Mouse (Mus musculus) kidney, adult 2 months (tissue): ENCODE measurements around the gene Anp32e.

Source experiments
- CTCF ChIP-seq: fragments of 200-500 bp; conservative IDR thresholded peaks from 2 replicates; pipeline ENCODE4 v1.5.1; 2011; ENCODE audit warnings: low read depth, mild to moderate bottlenecking, control low read depth, low read length, moderate library complexity, mixed read lengths; ENCODE audit not compliant: insufficient read depth, insufficient read length
- POLR2A ChIP-seq: fragments of 200-500 bp; IDR thresholded peaks from one replicate; pipeline ENCODE4 v1.6.1; 2011; ENCODE audit warnings: low read depth, low read length, control low read depth

DNA sequence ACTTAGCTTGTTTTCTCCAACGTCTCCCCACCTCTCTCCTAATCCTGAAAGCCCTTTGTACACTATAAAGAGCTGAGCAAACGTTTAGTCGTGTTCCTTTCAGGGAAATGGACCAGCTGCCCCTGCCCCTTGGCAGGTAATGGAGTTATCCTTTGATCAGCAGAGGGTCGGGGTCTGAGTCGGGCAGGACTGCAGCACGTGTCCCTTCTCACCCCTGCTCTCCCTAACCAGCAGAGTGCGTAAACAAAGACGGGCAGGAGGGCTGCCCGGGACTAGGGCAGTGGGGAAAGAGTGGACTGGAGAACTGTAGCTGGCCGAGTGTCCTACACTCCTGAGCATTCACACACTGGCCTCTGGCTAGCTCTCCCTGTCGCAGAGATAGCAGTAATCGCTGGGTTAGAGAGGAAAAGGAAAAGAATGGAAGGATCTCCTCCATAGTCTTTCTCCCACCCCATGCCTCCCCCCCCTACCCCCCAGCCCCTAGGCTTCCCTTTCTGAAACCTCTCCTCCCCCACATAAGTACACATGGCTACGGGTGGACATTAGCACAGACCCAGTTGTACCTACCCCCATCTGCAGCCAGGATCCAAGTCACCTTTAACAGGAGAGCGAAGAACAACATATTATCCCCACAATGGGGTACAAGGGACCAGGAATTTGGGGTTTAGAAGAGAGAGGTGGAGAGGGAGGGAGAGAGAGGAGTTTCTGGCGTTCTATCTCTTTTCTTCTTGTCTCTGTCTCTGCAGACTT lies 25.1 kb upstream of the Anp32e start:
- TF ChIP-seq POLR2A (peak; percentile 46), CTCF (no peak)
